Mouse (Mus musculus) gastrocnemius, postnatal 4 days (tissue): Measurements from ENCODE around the gene Tmem54. TPM values are rescaled to one million over a fixed set of nuclear protein-coding genes. Genes with fewer than 3 reads are reported as not detected.

Experiments
- DNase-seq, 2 experiments: peaks; one replicate each; pipeline ENCODE4 v3.0.0; 2021 to 2022; ENCODE audit warnings: low spot score in 2 of 2, mixed read lengths in 2 of 2
- total RNA-seq, 2 experiments: library from RNA; stranded (reverse); gene quantifications; 2 replicates each; pipeline ENCODE4 v1.2.3; 2021

Tmem54 gene
- total RNA-seq, 2 experiments from 2014 or later: 0.73 TPM; not detected in 1

GRCm38 (mm10) chr4:129095276-129095675, 10.1 kb upstream of the Tmem54 start:
- DNase-seq: no peak

- DNase-seq: no peak
These were observed 8.3 kb upstream of the Tmem54 start for GRCm38 (mm10) chr4:129097006-129097405.

- no peak for DNase-seq
These were observed 3.1 kb upstream of the Tmem54 start for GRCm38 (mm10) chr4:129102133-129102829.

GRCm38 (mm10) chr4:129106073-129106472, 725 bp downstream of the Tmem54 start:
- DNase-seq: no peak

GRCm38 (mm10) chr4:129107348-129107899, 2.1 kb downstream of the Tmem54 start:
- no peak for DNase-seq

- no peak for DNase-seq
These were observed 3.3 kb downstream of the Tmem54 start for GRCm38 (mm10) chr4:129108624-129109023.

GRCm38 (mm10) chr4:129110804-129111203, 5.5 kb downstream of the Tmem54 start:
- DNase-seq: no peak

- no peak for DNase-seq
These were observed 6.0 kb downstream of the Tmem54 start for GRCm38 (mm10) chr4:129111350-129111749.

GRCm38 (mm10) chr4:129112231-129112630, 6.9 kb downstream of the Tmem54 start:
- no peak for DNase-seq

- DNase-seq: peak; percentile 58 to 82
These were observed 8.0 kb downstream of the Tmem54 start for GRCm38 (mm10) chr4:129113083-129113988.

GRCm38 (mm10) chr4:129116703-129117102, 11.4 kb downstream of the Tmem54 start:
- DNase-seq: no peak

GRCm38 (mm10) chr4:129117720-129118510, 12.6 kb downstream of the Tmem54 start:
- no peak for DNase-seq

- DNase-seq: no peak
These were observed 14.4 kb downstream of the Tmem54 start for GRCm38 (mm10) chr4:129119708-129120107.

- DNase-seq: peak; percentile 72 to 73
These were observed 15.4 kb downstream of the Tmem54 start for GRCm38 (mm10) chr4:129120520-129121445.

- no peak for DNase-seq
These were observed 16.3 kb downstream of the Tmem54 start, which contains the start of gene Hpca for GRCm38 (mm10) chr4:129121569-129122086. Hpca (minus strand) TSS chr4:129122036.

GRCm38 (mm10) chr4:129122107-129122506, 16.8 kb downstream of the Tmem54 start:
- no peak for DNase-seq

- no peak for DNase-seq
These were observed 17.4 kb downstream of the Tmem54 start for GRCm38 (mm10) chr4:129122719-129123118.

GRCm38 (mm10) chr4:129124652-129125146, 19.4 kb downstream of the Tmem54 start:
- no peak for DNase-seq

- DNase-seq: no peak
These were observed 20.5 kb downstream of the Tmem54 start for GRCm38 (mm10) chr4:129125736-129126451.
